11 mouse cellular contexts compared by ENCODE assay signal in the genomic region with DNA sequence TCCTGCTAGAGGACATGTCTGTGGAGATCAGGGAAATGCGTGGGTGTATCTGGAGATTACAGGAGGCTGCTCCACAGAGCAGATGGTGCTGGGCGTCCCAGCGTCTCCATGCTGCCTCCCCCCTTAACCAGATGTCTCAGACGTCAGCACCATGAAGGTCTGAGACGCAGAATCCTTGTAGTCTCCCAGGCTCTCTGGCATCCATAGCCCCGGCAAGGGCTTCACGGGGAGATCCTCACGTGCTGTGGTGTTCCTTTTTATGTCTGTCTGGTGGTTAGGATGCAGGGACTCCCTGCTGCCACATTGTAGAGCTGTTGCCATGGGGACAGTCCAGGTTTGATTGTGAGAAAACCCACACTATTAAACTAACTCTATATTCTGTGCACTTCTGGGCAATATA.
DNase-seq lines count a peak whose midpoint lies in the region; ATAC-seq and TF ChIP-seq lines count a peak whose summit lies in the region.
"Had no signal": no experiment of that assay in that cellular context is flagged by ENCODE, and none has a peak within 500 bp of the region (broad histone marks: within the 10 kb centered on the region; RNA-seq: fewer than 3 reads in every experiment).

No protein-coding gene starts in this region.

- peak; percentile 62 for DNase-seq in layer of hippocampus, adult 11-12 months (ENCODE audit: low spot score)
- DNase-seq in layer of hippocampus, adult 9-10 months (ENCODE audit: low spot score), result no peak
- DNase-seq in midbrain, embryonic 10.5 days (ENCODE audit: low spot score), result no peak
- DNase-seq in right cerebral cortex, postnatal 25 days, result peak; percentile 75
- no peak for DNase-seq in gastrocnemius, adult 2 months

- no peaks in the 10 kb centered on the region for H3K27me3 ChIP-seq in hindbrain, embryonic 12.5 days
- no peaks in the 10 kb centered on the region for H3K27me3 ChIP-seq in midbrain, embryonic 10.5 days (ENCODE audit: low read depth, poor library complexity, severe bottlenecking)
- no peaks in the 10 kb centered on the region for H3K27me3 ChIP-seq in intestine, embryonic 15.5 days (replicated peaks)
- no peaks in the 10 kb centered on the region for H3K27me3 ChIP-seq in heart, embryonic 11.5 days (ENCODE audit: control insufficient read depth, insufficient read depth, low read length)
- H3K27me3 ChIP-seq: embryonic facial prominence, embryonic 12.5 days; limb, embryonic 12.5 days had no signal

- no peak overlapping the region for H3K4me3 ChIP-seq in hindbrain, embryonic 12.5 days
- H3K4me3 ChIP-seq in midbrain, embryonic 10.5 days, result no peak overlapping the region
- H3K4me3 ChIP-seq in intestine, embryonic 15.5 days (replicated peaks), result no peak overlapping the region
- no peak overlapping the region for H3K4me3 ChIP-seq in heart, embryonic 11.5 days (ENCODE audit: low read depth, low read length)
- no peak overlapping the region for H3K4me3 ChIP-seq in gastrocnemius, adult 2 months
- H3K4me3 ChIP-seq: embryonic facial prominence, embryonic 12.5 days; limb, embryonic 12.5 days had no signal

- WGBS in hindbrain, embryonic 12.5 days, result 33% methylated on average over 8 of the region's 8 CpGs
- 48% methylated on average over 8 of the region's 8 CpGs for WGBS in midbrain, embryonic 10.5 days
- WGBS in intestine, embryonic 15.5 days, result 71% methylated on average over 8 of the region's 8 CpGs
- WGBS in heart, embryonic 11.5 days (ENCODE audit: insufficient replicate concordance), result 69% methylated on average over 8 of the region's 8 CpGs

- H3K9ac ChIP-seq in hindbrain, embryonic 12.5 days, result no peak overlapping the region
- no peak overlapping the region for H3K9ac ChIP-seq in intestine, embryonic 15.5 days
- H3K9ac ChIP-seq in heart, embryonic 11.5 days (ENCODE audit: low read depth, low read length), result no peak overlapping the region
- H3K9ac ChIP-seq: embryonic facial prominence, embryonic 12.5 days; limb, embryonic 12.5 days had no signal

- no peaks in the 10 kb centered on the region for H3K9me3 ChIP-seq in hindbrain, embryonic 12.5 days (replicated peaks)
- H3K9me3 ChIP-seq in midbrain, embryonic 10.5 days (replicated peaks), result no peaks in the 10 kb centered on the region
- H3K9me3 ChIP-seq in intestine, embryonic 15.5 days, result no peaks in the 10 kb centered on the region
- H3K9me3 ChIP-seq in heart, embryonic 11.5 days (replicated peaks; ENCODE audit: control insufficient read depth, low read length), result no peaks in the 10 kb centered on the region
- H3K9me3 ChIP-seq: embryonic facial prominence, embryonic 12.5 days; limb, embryonic 12.5 days had no signal

- H3K4me2 ChIP-seq in hindbrain, embryonic 12.5 days (replicated peaks), result no peak overlapping the region
- no peak overlapping the region for H3K4me2 ChIP-seq in intestine, embryonic 15.5 days (replicated peaks)
- no peak overlapping the region for H3K4me2 ChIP-seq in heart, embryonic 11.5 days
- H3K4me2 ChIP-seq: embryonic facial prominence, embryonic 12.5 days; limb, embryonic 12.5 days had no signal

- TF ChIP-seq CTCF in gastrocnemius, adult 2 months (IDR thresholded peaks at IDR 0.05), result no peak

- no peak overlapping the region for H3K27ac ChIP-seq in hindbrain, embryonic 12.5 days
- peak overlapping the region; percentile 67 for H3K27ac ChIP-seq in midbrain, embryonic 10.5 days (replicated peaks)
- H3K27ac ChIP-seq in intestine, embryonic 15.5 days, result no peak overlapping the region
- H3K27ac ChIP-seq in heart, embryonic 11.5 days (ENCODE audit: low read depth, low read length), result no peak overlapping the region
- no peak overlapping the region for H3K27ac ChIP-seq in gastrocnemius, adult 2 months
- H3K27ac ChIP-seq: embryonic facial prominence, embryonic 12.5 days; limb, embryonic 12.5 days; macrophage had no signal

- intact Hi-C loops in gastrocnemius, adult 2 months (cut with DNase I), result no loop called here

- H3K36me3 ChIP-seq in hindbrain, embryonic 12.5 days, result no peaks in the 10 kb centered on the region
- H3K36me3 ChIP-seq in midbrain, embryonic 10.5 days, result no peaks in the 10 kb centered on the region
- no peaks in the 10 kb centered on the region for H3K36me3 ChIP-seq in intestine, embryonic 15.5 days
- peaks cover 9% of the 10 kb centered on the region; the same call in 1 of the 2 replicates for H3K36me3 ChIP-seq in heart, embryonic 11.5 days (ENCODE audit: control insufficient read depth, insufficient read depth, low read length)

- peaks cover 27% of the 10 kb centered on the region for H3K4me1 ChIP-seq in hindbrain, embryonic 12.5 days
- H3K4me1 ChIP-seq in midbrain, embryonic 10.5 days, result peaks cover 17% of the 10 kb centered on the region
- H3K4me1 ChIP-seq in intestine, embryonic 15.5 days (replicated peaks), result peaks cover 15% of the 10 kb centered on the region
- 0 out of 2 replicates have a peak, but pooled peaks cover 2% of the 10 kb centered on the region for H3K4me1 ChIP-seq in heart, embryonic 11.5 days (ENCODE audit: control insufficient read depth, insufficient read depth, low read length)

- ATAC-seq in hindbrain, embryonic 12.5 days (ENCODE audit: low FRiP score), result peak; percentile 66
- no peak for ATAC-seq in intestine, embryonic 15.5 days
- no peak for ATAC-seq in heart, embryonic 11.5 days (replicated peaks; ENCODE audit: insufficient number of reproducible peaks, low FRiP score, low TSS enrichment)

Comparison
In these comparisons a context has a peak if more than half of its experiments do, and no peak if none do; other contexts are left out.
1. DNase-seq: peak in layer of hippocampus, adult 11-12 months (single experiment) and right cerebral cortex, postnatal 25 days (single experiment); none in layer of hippocampus, adult 9-10 months (single experiment), midbrain, embryonic 10.5 days (single experiment) and gastrocnemius, adult 2 months (single experiment).